Mouse (Mus musculus) hindbrain, embryonic 16.5 days (tissue): ENCODE results near the gene Psme3. TPM values are rescaled to one million over a fixed set of nuclear protein-coding genes. Genes with fewer than 3 reads are reported as not detected.
"Not testable (repeated sequence)": the region's sequence is repeated elsewhere in the genome, so short reads cannot be mapped to it uniquely, and the experiment has no call there.

Source experiments
- ATAC-seq: fragments of 200-750 bp; cut with Nextera tagmentation; 2 replicates; pipeline ENCODE4 v1.8.0; 2017; ENCODE audit warnings: moderate TSS enrichment, moderate library complexity
- H3K27ac ChIP-seq: fragments of 300-500 bp; sonication (generic); 2 replicates; pipeline ENCODE4 v1.5.1; 2014; ENCODE audit warnings: low read depth, mild to moderate bottlenecking, control low read depth, low read length, moderate library complexity
- H3K27me3 ChIP-seq: fragments of 300-500 bp; sonication (generic); replicated peaks from 2 replicates; pipeline ENCODE4 v1.6.1; 2014; ENCODE audit warnings: low read length; ENCODE audit not compliant: control insufficient read depth, insufficient read depth
- H3K36me3 ChIP-seq: fragments of 300-500 bp; sonication (generic); 2 replicates; pipeline ENCODE4 v1.6.1; 2014; ENCODE audit warnings: mild to moderate bottlenecking, low read length, moderate library complexity, mixed read lengths; ENCODE audit not compliant: control insufficient read depth, insufficient read depth
- H3K4me1 ChIP-seq: fragments of 300-500 bp; sonication (generic); 2 replicates; pipeline ENCODE4 v1.6.1; 2014; ENCODE audit warnings: low read depth, low read length; ENCODE audit not compliant: control insufficient read depth, insufficient read depth
- H3K4me2 ChIP-seq: fragments of 300-500 bp; sonication (generic); 2 replicates; pipeline ENCODE4 v1.6.1; 2014; ENCODE audit warnings: mild to moderate bottlenecking, low read length, control low read depth, moderate library complexity
- H3K4me3 ChIP-seq: fragments of 300-500 bp; sonication (generic); 2 replicates; pipeline ENCODE4 v1.5.1; 2014; ENCODE audit warnings: mild to moderate bottlenecking, low read length, control low read depth, moderate library complexity
- H3K9ac ChIP-seq: fragments of 300-500 bp; sonication (generic); 2 replicates; pipeline ENCODE4 v1.6.1; 2014; ENCODE audit warnings: low read depth, mild to moderate bottlenecking, control low read depth, low read length, moderate library complexity
- H3K9me3 ChIP-seq: fragments of 300-500 bp; sonication (generic); 2 replicates; pipeline ENCODE4 v1.6.1; 2014; ENCODE audit warnings: mild to moderate bottlenecking, low read length, moderate library complexity; ENCODE audit not compliant: control insufficient read depth
- WGBS: fragments of 180-500 bp; shearing (Covaris S2); extraction: QIAGEN DNeasy Blood & Tissue Kit; methylation state at CpG from one replicate; pipeline ENCODE4 v1.1.7; 2014; 5-methylcytosine and 5-hydroxymethylcytosine counted together
- polyA plus RNA-seq: library from polyadenylated mRNA; unstranded; fragments of >200 nt; fragmentation: Nextera tagmentation; extraction: Ambion mirVana; gene quantifications from 2 replicates; pipeline ENCODE4 v1.2.1, GENCODE M21; 2015

The Psme3 gene
- polyA plus RNA-seq, 1 experiment from 2014 or later, result 106 TPM

DNA sequence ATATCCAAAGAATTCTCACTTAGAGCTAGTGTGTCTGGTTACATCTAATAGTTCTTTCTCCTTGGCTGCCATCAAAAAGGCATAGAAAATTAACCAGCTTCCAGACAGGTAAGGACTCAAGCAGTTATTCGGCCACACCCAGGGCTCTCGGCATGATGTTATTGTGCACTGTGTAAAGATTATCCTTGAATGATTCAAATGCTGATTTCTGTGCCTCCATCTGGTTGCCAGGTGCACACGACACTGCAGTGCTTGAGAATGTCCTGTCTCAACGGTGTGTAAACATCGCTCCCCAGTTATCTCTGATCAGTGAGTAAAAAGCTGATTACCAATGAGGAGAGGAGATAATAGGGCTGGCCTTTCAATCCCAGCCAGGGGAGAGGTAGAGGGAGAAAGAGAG lies 8.3 kb upstream of the Psme3 start:
- Histone ChIP-seq H3K36me3 (no peaks in the 10 kb centered on the region), H3K9me3 (no peaks in the 10 kb centered on the region), H3K4me1 (no peaks in the 10 kb centered on the region), H3K27me3 (no peaks in the 10 kb centered on the region; the same call in 1 of the 2 replicates), H3K9ac (no peak overlapping the region), H3K4me2 (no peak overlapping the region), H3K4me3 (no peak overlapping the region), H3K27ac (no peak overlapping the region)
- WGBS, result 39% methylated on average over 5 of the region's 5 CpGs
- ATAC-seq, result no peak

DNA sequence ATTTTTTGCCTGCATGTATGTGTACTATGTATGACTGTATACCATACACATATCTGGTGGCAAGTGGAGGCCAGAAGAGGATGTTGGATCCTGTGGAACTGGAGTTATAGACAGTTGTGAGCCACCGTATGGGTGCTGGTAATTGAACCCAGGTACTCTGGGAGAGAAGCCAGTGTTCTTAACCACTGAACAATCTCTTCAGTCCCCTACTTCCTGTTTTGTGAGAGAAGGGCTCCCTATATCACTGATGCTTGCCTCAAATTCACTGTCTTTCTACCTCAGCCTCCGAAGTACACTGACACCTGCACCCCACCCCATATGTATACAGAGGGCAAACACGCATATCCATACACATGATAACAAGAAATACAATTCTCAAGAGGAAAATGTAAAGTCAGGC lies 4.9 kb upstream of the Psme3 start:
- 87% methylated on average over 3 of the region's 3 CpGs for WGBS
- no peak overlapping the region for H3K9ac ChIP-seq
- H3K9me3 ChIP-seq, result no peaks in the 10 kb centered on the region
- no peak overlapping the region for H3K4me3 ChIP-seq
- H3K27me3 ChIP-seq, result no peaks in the 10 kb centered on the region; the same call in 1 of the 2 replicates
- H3K4me1 ChIP-seq, result peaks cover 2% of the 10 kb centered on the region; the same call in 1 of the 2 replicates
- no peak for ATAC-seq
- no peaks in the 10 kb centered on the region for H3K36me3 ChIP-seq
- H3K4me2 ChIP-seq, result no peak overlapping the region
- H3K27ac ChIP-seq, result no peak overlapping the region

DNA sequence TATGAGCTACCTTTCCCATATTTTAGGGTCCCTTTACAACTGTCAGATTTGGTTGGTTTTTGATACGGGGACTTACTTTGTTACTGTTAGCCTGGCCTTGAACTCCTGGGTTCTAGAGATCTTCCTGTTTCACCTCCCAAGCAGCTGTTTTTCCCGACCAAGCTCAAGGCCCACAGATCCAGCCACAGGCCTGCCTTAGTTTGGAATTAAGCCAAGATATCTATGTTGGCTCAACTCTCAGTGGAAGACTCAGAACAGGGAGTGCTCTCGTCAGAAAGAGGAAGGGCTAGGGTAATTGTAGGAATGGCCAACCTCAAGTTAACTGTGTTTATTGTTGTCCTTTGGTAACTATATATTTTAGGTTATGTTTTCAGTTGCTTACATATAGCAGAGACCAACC lies 3.9 kb upstream of the Psme3 start:
- Histone ChIP-seq H3K4me2 (no peak overlapping the region), H3K4me3 (no peak overlapping the region), H3K27me3 (no peaks in the 10 kb centered on the region), H3K4me1 (peaks cover 8% of the 10 kb centered on the region), H3K9ac (no peak overlapping the region), H3K27ac (no peak overlapping the region), H3K36me3 (no peaks in the 10 kb centered on the region), H3K9me3 (no peaks in the 10 kb centered on the region)
- WGBS, result 71% methylated on average over 3 of the region's 3 CpGs
- no peak for ATAC-seq

DNA sequence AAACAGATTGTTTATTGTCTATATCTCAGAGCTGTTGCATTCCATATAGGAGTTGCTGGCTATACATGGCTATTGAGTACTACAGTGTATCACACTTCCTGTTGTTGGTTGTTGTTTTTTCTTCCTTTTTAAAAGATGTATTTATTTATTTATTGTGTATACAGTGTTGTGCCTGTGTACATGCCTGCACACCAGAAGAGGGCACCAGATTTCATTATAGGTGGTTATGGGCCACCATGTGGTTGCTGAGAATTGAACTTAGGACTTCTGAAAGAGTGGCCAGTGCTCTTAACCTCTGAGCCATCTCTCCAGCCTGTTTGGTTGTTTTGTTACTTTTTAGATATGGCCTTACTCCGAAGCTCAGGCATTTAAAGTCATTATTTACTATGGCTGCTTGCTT lies 1.4 kb upstream of the Psme3 start:
- H3K4me1 ChIP-seq, result peaks cover 15% of the 10 kb centered on the region
- H3K27ac ChIP-seq, result no peak overlapping the region
- H3K9me3 ChIP-seq, result no peaks in the 10 kb centered on the region
- H3K36me3 ChIP-seq, result peaks cover 2% of the 10 kb centered on the region; the same call in 1 of the 2 replicates
- no peak for ATAC-seq
- no peak overlapping the region for H3K4me2 ChIP-seq
- H3K27me3 ChIP-seq, result no peaks in the 10 kb centered on the region
- WGBS, result 90% methylated on average over 1 of the region's 1 CpGs
- H3K4me3 ChIP-seq, result no peak overlapping the region
- H3K9ac ChIP-seq, result no peak overlapping the region

DNA sequence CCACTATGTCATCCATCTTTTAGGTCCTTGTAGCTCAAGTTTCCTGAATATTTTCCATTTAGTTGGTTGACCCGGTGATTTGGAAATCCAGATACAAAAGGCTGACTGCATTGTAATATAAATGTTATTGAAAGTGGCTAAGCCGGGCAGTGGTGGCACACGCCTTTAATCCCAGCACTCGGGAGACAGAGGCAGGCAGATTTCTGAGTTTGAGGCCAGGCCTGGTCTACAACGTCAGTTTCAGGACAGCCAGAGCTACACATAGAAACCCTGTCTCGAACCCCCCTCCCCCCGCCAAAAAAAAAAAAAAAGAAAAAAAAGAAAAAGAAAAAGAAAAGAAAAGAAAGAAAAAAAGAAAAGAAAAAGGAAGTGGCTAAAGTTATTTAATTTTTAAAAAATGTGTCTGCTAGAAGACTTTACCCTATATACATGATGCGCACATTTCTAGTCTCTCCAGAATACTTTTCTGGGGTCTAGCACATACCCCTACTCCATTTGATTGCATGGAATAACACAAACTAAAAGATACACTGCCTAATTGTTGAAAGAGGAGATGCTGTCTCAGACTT lies 847 bp upstream of the Psme3 start:
- Histone ChIP-seq H3K9me3 (no peaks in the 10 kb centered on the region), H3K4me1 (peaks cover 15% of the 10 kb centered on the region), H3K4me2 (peak overlapping the region; percentile 98), H3K27ac (peak overlapping the region; percentile 83), H3K36me3 (peaks cover 5% of the 10 kb centered on the region; the same call in 1 of the 2 replicates), H3K27me3 (no peaks in the 10 kb centered on the region), H3K4me3 (peak overlapping the region; percentile 59), H3K9ac (peak overlapping the region; percentile 73)
- ATAC-seq, result 0 out of 2 replicates have a peak, but pooled peaks have one; percentile 11
- 84% methylated on average over 8 of the region's 8 CpGs for WGBS

DNA sequence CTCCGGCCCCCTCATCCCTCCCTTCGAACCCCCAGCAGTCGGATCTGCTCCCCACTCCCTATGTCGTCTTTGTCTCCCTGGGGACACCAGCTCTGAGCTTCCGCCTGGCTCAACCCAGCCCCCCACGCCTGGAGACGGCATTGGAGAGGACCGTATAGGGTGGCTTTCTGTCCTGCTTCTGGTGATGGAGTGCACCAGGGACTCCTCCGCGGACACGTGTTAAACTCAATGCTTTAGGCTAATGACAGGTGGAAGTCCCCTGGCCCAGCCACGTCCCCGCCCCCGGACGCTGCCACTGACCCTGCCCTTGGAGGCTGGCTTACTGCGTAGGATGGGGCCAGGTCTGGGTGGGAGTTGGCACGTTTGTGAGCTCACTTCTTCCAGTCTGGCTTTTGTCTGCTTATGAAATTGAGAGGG lies 496 bp downstream of the Psme3 start:
- Histone ChIP-seq H3K4me3 (peak overlapping the region; percentile 59), H3K9me3 (no peaks in the 10 kb centered on the region), H3K9ac (peak overlapping the region; percentile 73), H3K36me3 (peaks cover 15% of the 10 kb centered on the region), H3K27me3 (no peaks in the 10 kb centered on the region), H3K27ac (peak overlapping the region; percentile 83), H3K4me2 (peak overlapping the region; percentile 98), H3K4me1 (peaks cover 15% of the 10 kb centered on the region)
- ATAC-seq, result peak; percentile 66
- under 1% methylated on average over 17 of the region's 17 CpGs for WGBS

DNA sequence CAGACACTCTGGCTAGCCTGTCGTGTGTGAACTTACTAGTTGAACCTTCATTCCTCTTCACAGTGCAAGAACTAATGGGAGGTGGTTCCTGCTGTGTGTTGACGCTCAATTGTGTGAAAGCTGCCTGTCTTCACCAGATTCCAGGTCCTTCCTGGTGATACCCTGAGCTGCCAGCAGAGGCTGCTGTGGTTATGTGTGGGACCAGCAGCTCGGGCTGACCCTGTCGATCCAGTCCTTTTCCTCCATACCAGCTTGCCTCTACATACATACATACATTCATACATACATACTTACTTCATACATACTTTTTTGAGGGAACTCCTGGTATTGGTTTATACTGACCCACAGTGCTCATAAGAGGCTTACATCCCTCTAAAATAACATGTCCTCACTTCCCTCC lies 7.6 kb downstream of the Psme3 start:
- Histone ChIP-seq H3K36me3 (peaks cover 33% of the 10 kb centered on the region), H3K4me3 (no peak overlapping the region), H3K27me3 (no peaks in the 10 kb centered on the region), H3K9me3 (no peaks in the 10 kb centered on the region), H3K27ac (no peak overlapping the region), H3K4me2 (no peak overlapping the region), H3K9ac (no peak overlapping the region), H3K4me1 (no peaks in the 10 kb centered on the region)
- peak; percentile 79 for ATAC-seq
- 15% methylated on average over 4 of the region's 4 CpGs for WGBS

DNA sequence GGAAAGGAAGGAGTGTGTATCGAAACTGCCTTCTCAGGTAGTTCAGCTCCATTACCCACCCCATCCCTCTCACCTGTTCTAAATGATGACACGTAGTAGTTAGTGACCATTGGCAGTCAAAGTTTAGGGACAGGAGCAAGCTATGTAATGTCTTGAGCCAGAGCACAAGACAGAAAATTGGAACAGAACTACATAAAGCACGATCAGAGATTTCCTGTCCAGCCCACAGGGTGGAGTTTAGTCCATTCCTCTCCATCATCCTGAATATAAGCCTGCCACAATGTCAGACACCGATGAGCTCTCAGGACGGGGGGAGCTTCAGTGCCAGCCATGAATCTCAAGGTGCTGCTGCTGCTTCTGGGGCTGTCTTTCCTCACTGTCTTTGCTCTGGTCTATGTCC lies 8.8 kb downstream of the Psme3 start, which contains the start of gene Aoc2:
TSS of gene Aoc2 (plus strand) at position 301 of the 400 bp plus-strand sequence.
- Histone ChIP-seq H3K4me2 (no peak within 1 kb of the TSS), H3K27ac (no peak within 1 kb of the TSS), H3K9ac (no peak within 1 kb of the TSS), H3K36me3 (peaks cover 29% of the 10 kb centered on the region), H3K9me3 (no peaks in the 10 kb centered on the region), H3K4me1 (no peaks in the 10 kb centered on the region), H3K27me3 (no peaks in the 10 kb centered on the region), H3K4me3 (no peak within 1 kb of the TSS)
- ATAC-seq, result no peak
- 92% methylated on average over 5 of the region's 5 CpGs for WGBS

DNA sequence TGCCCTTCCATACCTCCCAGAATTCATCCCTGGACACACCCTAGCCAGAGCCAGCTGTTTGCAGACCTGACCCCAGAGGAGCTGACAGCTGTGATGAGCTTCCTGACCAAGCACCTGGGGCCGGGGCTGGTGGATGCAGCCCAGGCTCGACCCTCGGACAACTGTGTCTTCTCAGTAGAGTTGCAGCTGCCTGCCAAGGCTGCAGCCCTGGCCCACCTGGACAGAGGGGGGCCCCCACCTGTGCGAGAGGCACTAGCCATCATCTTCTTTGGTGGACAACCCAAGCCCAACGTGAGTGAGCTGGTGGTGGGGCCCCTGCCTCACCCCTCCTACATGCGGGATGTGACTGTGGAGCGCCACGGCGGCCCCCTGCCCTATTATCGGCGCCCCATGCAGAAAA lies 9.2 kb downstream of the Psme3 start:
- H3K9me3 ChIP-seq, H3K27me3 ChIP-seq, H3K4me1 ChIP-seq, H3K4me2 ChIP-seq, H3K27ac ChIP-seq, ATAC-seq, H3K9ac ChIP-seq, H3K4me3 ChIP-seq: not testable (repeated sequence)
- peaks cover 28% of the 10 kb centered on the region for H3K36me3 ChIP-seq
- WGBS, result 94% methylated on average over 11 of the region's 11 CpGs
